Comparison of ENCODE assay signal across 19 mouse cellular contexts in the genomic region with DNA sequence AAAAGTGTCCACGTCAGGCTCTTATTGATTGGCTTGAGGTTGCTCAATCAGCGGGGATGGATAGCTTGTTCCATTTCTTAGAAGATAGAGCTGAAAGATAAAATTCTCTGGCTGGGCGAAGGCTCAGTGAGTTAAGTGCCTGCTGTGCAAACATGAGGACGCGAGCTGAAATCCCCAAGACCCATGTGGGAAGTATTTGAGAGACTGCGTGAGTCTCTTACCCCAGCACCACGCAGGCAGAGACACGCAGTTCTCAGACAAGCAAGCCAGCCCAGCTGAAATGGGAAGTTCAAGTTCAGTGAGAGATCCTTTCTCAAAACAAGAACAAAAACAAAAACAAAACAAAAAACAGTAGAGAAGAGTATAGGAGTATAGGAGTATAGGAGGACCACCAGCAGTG. TPM values are rescaled to one million over a fixed set of nuclear protein-coding genes. Genes with fewer than 3 reads are reported as not detected.
A peak's percentile ranks its signal among the peaks of the same experiment; 100 is the strongest.
DNase-seq lines count a peak whose midpoint lies in the region.
"Had no signal": no experiment of that assay in that cellular context is flagged by ENCODE, and none has a peak within 500 bp of the region (broad histone marks: within the 10 kb centered on the region; RNA-seq: fewer than 3 reads in every experiment).

No protein-coding gene starts in this region.

- no peak overlapping the region for H3K27ac ChIP-seq in heart, embryonic 10.5 days

- intact Hi-C loops in heart, postnatal 25 days (cut with DNase I): no loop called here

- H3K4me1 ChIP-seq in heart, embryonic 10.5 days: 0 out of 2 replicates have a peak, but pooled peaks cover 3% of the 10 kb centered on the region

- no peaks in the 10 kb centered on the region for H3K36me3 ChIP-seq in heart, embryonic 10.5 days
- H3K36me3 ChIP-seq: G1E had no signal

- peak; percentile 71 for DNase-seq in heart, adult 11 months
- DNase-seq in heart, adult 18-20 months: no peak
- DNase-seq in heart, embryonic 10.5 days (ENCODE audit: low spot score): peak; percentile 57
- no peak for DNase-seq in heart, postnatal 25 days (ENCODE audit: low spot score)
- DNase-seq: adrenal gland, adult 2 months; adrenal gland, adult 8-10 months; adrenal gland, postnatal 10 days; adrenal gland, postnatal 14 days; adrenal gland, postnatal 25 days; adrenal gland, postnatal 36 days; B cell, adult 2 months; cerebellum, adult 11 months; cerebellum, adult 11-12 months; cerebellum, adult 18-20 months had no signal

- 74% methylated on average over 8 of the region's 8 CpGs for WGBS in heart, embryonic 10.5 days

- no peaks in the 10 kb centered on the region for H3K27me3 ChIP-seq in heart, embryonic 10.5 days (ENCODE audit: insufficient read depth, poor library complexity, severe bottlenecking)
- H3K27me3 ChIP-seq: CH12.LX, Patski had no signal

- no peak overlapping the region for H3K4me3 ChIP-seq in heart, embryonic 10.5 days

- no peaks in the 10 kb centered on the region for H3K9me3 ChIP-seq in heart, embryonic 10.5 days

RNA-seq across cellular contexts. Expression of a gene that starts 54.3 kb away (rescaled TPM):
- under 1 TPM; 0.75 to 0.89 TPM for total RNA-seq in heart, adult 18-20 months (2021)
- 4.4 and 5.8 TPM in 2 replicates for polyA plus RNA-seq in heart, embryonic 10.5 days (2016; fragmentation: Nextera tagmentation; extraction: Ambion mirVana)
- 1 to 10 TPM; 1.1 to 1.3 TPM for total RNA-seq in heart, postnatal 25 days (2021)
- total RNA-seq: CH12.LX, MEL had no signal
- polyA plus RNA-seq: CD4-positive, CD25-positive, alpha-beta regulatory T cell, adult 4 months; G1E had no signal

Comparison
In these comparisons a context has a peak if more than half of its experiments do, and no peak if none do; other contexts are left out.
1. DNase-seq: peak in heart, adult 11 months (single experiment) and heart, embryonic 10.5 days (single experiment); none in heart, adult 18-20 months (0 of 2) and heart, postnatal 25 days (single experiment).